Mouse (Mus musculus) C2C12 (cell line): ENCODE data around the gene B3gnt6.

Experiments
- CTCF ChIP-seq: IDR thresholded peaks from one replicate; pipeline ENCODE4 v1.5.1; 2011; ENCODE audit not compliant: control insufficient read depth, insufficient read depth, insufficient read length
- MAX ChIP-seq: IDR thresholded peaks from one replicate; pipeline ENCODE4 v1.6.1; 2011; ENCODE audit warnings: mild to moderate bottlenecking, control low read depth
- USF1 ChIP-seq: IDR thresholded peaks from one replicate; pipeline ENCODE4 v1.6.1; 2011; ENCODE audit warnings: low read depth, mild to moderate bottlenecking, control low read depth, moderate library complexity

- TF ChIP-seq CTCF (no peak), MAX (peak; percentile 38), USF1 (peak; percentile 63)
Measured at GRCm38 (mm10) chr7:98146447-98146845, 52.8 kb downstream of the B3gnt6 start.
